Mouse (Mus musculus): ENCODE measurements at regions not wholly inside any gene's neighbourhood (a gene's known extent, or its start where the extent isn't known, plus 50 kb on each side); places are given as distances from the start of the nearest gene placed in this dataset.

DNA sequence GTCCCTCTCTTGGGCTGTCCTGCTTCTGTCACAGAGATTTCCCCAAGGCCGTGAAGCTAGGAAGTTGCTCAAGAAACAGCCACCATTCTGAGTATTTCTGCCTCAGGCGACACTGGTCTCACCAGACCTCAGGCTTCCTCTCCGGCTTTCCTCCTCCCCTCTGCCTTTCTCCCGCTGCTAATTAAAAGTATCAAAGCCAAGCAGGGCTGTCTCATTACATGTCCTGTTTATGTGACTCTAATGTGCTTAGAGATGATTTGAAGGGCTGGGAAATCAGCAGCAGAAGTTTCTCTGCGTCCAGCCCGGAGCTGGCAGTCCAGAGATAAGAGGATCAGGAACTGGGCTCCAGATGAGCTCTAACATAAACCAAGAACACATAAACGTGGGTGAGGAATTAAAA lies 84.3 kb upstream of the Lrfn2 start:
- Histone ChIP-seq H3K36me3 (ENCODE audit: control insufficient read depth, insufficient read depth, low read length, poor library complexity, severe bottlenecking) (no peaks in the 10 kb centered on the region), H3K27me3 (ENCODE audit: control insufficient read depth, insufficient read depth, low read length, poor library complexity, severe bottlenecking) (no peaks in the 10 kb centered on the region)
- no peak for DNase-seq (ENCODE audit: low read depth, low spot score)

DNA sequence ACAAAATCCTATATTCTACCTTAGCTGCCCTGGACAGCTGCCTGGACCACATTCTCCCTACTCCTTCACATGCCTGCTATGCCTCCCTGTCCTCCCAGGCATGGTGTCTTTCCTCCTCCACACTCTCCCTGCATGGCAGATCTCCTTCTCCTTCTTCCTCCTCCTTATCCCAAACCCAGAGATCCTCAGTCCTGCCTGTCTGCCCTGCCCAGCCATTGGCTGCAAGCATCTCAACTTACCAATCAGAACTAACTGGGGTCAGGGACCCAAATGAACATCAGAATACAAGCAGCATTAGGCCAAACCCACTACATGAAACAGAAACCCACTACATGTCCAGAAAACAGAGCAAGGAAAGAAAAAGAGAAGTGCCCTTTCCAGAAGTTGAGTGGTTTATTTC lies 81.3 kb upstream of the Lrfn2 start:
- Histone ChIP-seq H3K27me3 (ENCODE audit: control insufficient read depth, insufficient read depth, low read length, poor library complexity, severe bottlenecking) (no peaks in the 10 kb centered on the region), H3K36me3 (ENCODE audit: control insufficient read depth, insufficient read depth, low read length, poor library complexity, severe bottlenecking) (no peaks in the 10 kb centered on the region)
- no peak for DNase-seq (ENCODE audit: low read depth, low spot score)

DNA sequence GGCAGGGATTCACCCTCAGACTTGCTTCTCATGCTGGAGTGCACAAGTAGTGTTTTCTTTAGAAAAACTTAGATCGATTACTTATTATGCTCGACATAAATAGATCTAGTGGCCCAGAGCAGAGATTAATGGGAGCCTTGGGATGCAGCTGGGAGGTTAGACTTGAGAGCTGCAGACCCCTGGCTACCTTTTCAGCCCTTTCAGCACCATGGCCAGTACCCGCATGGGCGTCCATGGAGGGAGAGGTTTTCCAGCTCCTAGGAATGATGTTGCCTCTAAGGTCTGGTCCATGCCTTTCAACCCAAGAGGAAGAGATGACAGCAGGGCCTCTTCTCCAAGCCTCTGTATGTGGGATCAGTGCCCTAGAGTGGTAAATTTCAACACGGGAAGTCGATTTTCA lies 73.3 kb upstream of the Lrfn2 start:
- DNase-seq (ENCODE audit: low read depth, low spot score), result no peak
- Histone ChIP-seq H3K27me3 (ENCODE audit: control insufficient read depth, insufficient read depth, low read length, poor library complexity, severe bottlenecking) (no peaks in the 10 kb centered on the region), H3K36me3 (ENCODE audit: control insufficient read depth, insufficient read depth, low read length, poor library complexity, severe bottlenecking) (no peaks in the 10 kb centered on the region)

DNA sequence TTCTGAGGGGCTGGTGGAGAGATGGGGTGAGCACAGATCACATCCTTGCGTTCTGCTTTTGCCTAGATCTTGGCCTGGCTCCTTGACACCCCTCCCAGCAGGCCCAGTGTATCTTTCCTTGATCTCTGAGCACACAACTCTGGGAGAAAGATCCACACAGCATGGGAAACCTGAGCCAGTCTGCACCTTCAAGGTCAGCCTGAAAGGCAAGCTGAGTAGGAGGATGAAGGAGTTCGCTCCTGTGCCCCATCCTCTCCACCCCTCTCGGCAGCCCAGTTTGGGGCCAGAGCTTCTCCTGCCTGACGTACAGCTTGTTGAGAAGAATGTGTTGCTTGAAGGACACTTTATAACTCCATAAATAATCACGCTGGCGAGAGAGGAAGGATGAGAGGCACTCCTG lies 61.7 kb upstream of the Lrfn2 start:
- H3K36me3 ChIP-seq (ENCODE audit: control insufficient read depth, insufficient read depth, low read length, poor library complexity, severe bottlenecking), result no peaks in the 10 kb centered on the region
- H3K27me3 ChIP-seq (ENCODE audit: control insufficient read depth, insufficient read depth, low read length, poor library complexity, severe bottlenecking), result no peaks in the 10 kb centered on the region
- no peak for DNase-seq (ENCODE audit: low read depth, low spot score)

DNA sequence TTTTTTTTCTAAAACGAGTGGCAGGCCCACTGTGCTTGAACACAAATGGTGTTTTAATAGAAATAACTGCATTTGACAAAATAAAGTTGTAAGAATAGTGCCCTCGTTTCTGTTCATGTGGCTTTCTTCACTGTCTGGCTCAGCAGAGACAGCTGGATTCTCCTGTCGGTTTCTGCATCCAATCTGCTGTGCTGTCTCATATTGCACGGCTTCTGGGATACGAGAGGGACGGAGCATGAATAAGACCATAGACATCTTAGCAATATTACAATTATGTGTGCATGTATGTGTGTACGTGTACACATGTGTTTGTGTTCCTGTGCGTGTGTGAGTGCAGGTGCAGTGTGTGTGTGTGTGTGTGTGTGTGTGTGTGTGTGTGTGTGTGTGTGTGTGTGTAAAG lies 54.7 kb upstream of the Lrfn2 start:
- no peaks in the 10 kb centered on the region for H3K27me3 ChIP-seq (ENCODE audit: control insufficient read depth, insufficient read depth, low read length, poor library complexity, severe bottlenecking)
- DNase-seq (ENCODE audit: low read depth, low spot score), result no peak

DNA sequence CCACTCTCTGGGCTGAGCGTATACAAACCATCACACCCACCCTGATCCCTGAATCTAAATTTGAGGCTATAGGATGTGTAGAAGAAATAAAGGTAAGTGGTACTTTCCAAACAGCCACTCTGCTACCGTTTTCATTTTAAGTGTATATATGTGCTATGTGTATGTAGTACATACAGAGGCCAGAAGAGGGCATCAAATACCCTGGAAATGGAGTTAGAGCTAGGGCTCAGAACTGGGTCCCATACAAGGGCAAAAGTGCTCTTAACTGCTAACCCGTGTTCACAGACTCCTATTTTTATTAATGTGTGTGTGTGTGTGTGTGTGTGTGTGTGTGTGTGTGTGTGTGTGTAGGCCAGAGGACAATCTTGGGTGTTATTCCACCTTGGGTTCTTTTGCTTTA lies 51.6 kb upstream of the Lrfn2 start:
- DNase-seq (ENCODE audit: low read depth, low spot score), result no peak
- H3K27me3 ChIP-seq (ENCODE audit: control insufficient read depth, insufficient read depth, low read length, poor library complexity, severe bottlenecking), result no peaks in the 10 kb centered on the region
- H3K36me3 ChIP-seq (ENCODE audit: control insufficient read depth, insufficient read depth, low read length, poor library complexity, severe bottlenecking), result no peaks in the 10 kb centered on the region

More for the DNA sequence above, 54.7 kb upstream of the Lrfn2 start:
- H3K36me3 ChIP-seq (ENCODE audit: control insufficient read depth, insufficient read depth, low read length, poor library complexity, severe bottlenecking), result no peaks in the 10 kb centered on the region

DNA sequence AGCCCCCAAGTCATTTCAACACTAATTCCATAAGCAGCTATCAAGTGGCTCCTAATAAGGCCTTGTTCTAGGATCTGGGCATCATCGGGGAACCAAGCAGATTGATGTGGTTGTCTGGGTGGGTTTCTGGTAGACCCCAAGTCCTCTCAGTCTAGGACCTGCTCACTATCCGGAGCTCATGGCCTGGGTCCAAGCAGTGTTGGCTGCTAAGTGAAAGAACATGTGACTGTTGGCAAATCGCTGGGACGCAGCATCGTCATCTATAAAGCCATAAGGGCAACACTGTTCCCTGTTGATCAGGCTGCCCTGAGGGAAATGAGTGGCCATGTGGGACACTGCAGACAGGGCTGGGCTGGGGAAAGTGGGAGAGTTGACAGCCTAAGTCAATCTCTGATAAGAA lies 50.2 kb upstream of the Lrfn2 start:
- DNase-seq (ENCODE audit: low read depth, low spot score), result no peak
- Histone ChIP-seq H3K27me3 (ENCODE audit: control insufficient read depth, insufficient read depth, low read length, poor library complexity, severe bottlenecking) (no peaks in the 10 kb centered on the region), H3K36me3 (ENCODE audit: control insufficient read depth, insufficient read depth, low read length, poor library complexity, severe bottlenecking) (no peaks in the 10 kb centered on the region)
